Mouse (Mus musculus) liver, adult 2 months (tissue): ENCODE data around the gene Ppat.

Experiments used
- CTCF ChIP-seq: fragments of 200-500 bp; IDR thresholded peaks from 2 replicates; pipeline ENCODE4 v1.5.1; 2011; ENCODE audit warnings: low read depth, low read length, control low read depth
- POLR2A ChIP-seq: fragments of 200-500 bp; IDR thresholded peaks from 2 replicates; pipeline ENCODE4 v1.6.1; 2011; ENCODE audit warnings: low read length, control low read depth; ENCODE audit not compliant: insufficient read depth; ENCODE audit errors: extremely low read depth

GRCm38 (mm10) chr5:76945678-76946033 lies 5.7 kb downstream of the Ppat start:
- TF ChIP-seq CTCF (no peak), POLR2A (no peak)
